Mouse (Mus musculus) adrenal gland (tissue): ENCODE measurements around the gene A630023A22Rik.

ENCODE experiments used
- intact Hi-C: fragments of 180-260 bp; cut with DNase I; formaldehyde crosslinking; loops from one replicate; pipeline ENCODE4 v1.15.1; 2025
- long read RNA-seq, 2 experiments: library from polyadenylated mRNA; unstranded; transcript quantifications; one replicate each; pipeline ENCODE4 v2.0.0; 2020; ENCODE audit warnings: borderline replicate concordance in 1 of 2; ENCODE audit not compliant: insufficient replicate concordance in 1 of 2

Gene A630023A22Rik
- long read RNA-seq, experiment 1, result 0 reads
- long read RNA-seq, experiment 2, result 0 reads

- intact Hi-C loops, result loop anchor here (10.0 kb wide), 1 partner anchor 148 kb away; the partner anchor contains the start of gene Rbp3
Measured at GRCm38 (mm10) chr14:34102601-34103000, at the start of gene A630023A22Rik. Gene A630023A22Rik, minus strand, starts transcription at chr14:34102754.

- intact Hi-C loops, result loop anchor here (5.0 kb wide), 1 partner anchor 75 kb away; no protein-coding TSS in a partner anchor
Measured at GRCm38 (mm10) chr14:34152342-34152741, 49.8 kb upstream of the A630023A22Rik start, which contains the start of gene Npy4r. Gene Npy4r, minus strand, starts transcription at chr14:34152489.

GRCm38 (mm10) chr14:34142915-34143314 is 40.4 kb upstream of the A630023A22Rik start:
- intact Hi-C loops, result no loop called here

GRCm38 (mm10) chr14:34142316-34142715 is 39.8 kb upstream of the A630023A22Rik start:
- intact Hi-C loops, result no loop called here

DNA sequence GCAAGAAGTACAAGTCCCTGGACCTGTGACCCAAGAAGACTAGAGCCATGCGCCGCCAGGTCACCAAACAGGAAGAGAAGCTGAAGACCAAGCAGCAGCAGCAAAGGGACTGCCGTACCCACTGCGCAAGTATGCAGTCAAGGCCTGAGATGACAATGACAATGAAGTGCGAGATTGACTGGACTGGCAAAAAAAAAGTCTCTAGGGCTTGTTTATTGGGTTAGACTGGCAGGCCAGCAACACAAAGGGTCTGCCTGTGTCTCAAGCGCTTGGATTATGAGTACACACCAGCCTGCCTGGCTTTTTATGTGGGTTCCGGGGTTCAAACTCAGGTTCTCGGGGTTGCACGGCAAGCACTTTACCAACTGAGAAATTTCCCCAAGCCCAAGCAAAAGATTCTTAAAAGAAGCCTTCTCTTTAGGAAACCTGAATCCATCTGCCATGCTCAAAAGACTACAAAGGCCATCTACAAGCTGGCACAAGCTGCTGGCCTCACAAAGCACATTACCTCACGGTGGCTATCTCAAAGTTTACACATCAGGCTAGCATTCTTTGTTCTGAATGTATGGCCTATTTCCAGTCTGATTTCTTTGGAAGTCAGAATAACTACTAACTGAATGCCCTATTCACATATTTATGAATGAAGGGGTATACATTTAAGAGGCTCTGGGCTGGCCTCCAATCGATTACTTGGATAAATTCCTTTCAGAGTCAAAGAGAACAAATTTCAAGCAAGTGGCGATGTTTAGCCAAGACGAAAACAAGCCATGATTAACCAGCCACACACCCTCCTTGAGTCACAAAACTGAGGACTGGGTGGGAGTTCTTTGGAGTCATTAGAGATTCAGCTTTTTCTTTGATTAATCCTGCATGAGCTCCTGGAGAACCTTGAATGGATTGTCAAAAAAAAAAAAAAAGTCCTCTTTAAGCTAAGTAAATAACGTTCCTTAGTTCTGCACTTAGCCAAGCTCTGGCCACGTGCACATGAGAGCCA is 37.4 kb upstream of the A630023A22Rik start:
- intact Hi-C loops, result no loop called here

DNA sequence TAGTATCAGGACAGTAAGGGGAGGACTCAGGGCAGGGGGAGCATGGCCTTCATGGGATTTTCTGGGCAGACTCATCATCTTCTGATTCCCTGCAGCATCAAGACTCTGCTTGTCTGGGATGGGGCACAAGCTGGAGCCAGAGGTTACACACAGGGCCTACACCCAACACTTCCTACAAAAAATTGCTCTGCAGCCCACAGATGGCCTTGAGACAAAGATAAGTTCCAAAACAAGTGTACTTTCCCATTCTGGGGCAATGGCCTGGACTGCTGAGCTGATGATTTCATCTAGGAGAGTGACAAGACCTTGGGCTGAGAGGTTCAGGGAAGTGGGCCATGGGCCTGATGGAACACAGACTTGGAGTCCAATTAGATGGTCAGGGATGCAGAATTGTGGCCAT is 32.8 kb upstream of the A630023A22Rik start:
- intact Hi-C loops, result no loop called here

- intact Hi-C loops, result no loop called here
Measured at GRCm38 (mm10) chr14:34131216-34131615, 28.7 kb upstream of the A630023A22Rik start.

DNA sequence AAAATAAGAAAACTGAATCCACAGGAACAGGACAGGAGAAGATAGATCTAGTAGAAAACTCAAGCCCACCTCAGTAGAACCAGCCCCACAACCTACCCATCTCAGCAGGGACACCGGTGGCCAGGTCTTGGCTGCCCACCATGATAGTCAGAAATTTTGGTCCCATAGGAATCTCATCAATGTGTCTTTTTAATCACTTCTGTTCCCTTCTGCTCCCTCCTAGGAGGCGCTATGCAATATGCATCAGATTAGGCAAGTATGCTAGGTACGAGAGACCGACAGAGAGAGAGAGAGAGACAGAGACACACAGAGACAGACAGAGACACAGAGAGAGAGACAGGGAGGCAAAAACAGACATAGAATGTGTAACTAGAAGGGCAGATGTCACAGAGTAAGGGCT is 19.1 kb upstream of the A630023A22Rik start:
- intact Hi-C loops, result no loop called here

GRCm38 (mm10) chr14:34120923-34121351 is 18.4 kb upstream of the A630023A22Rik start:
- intact Hi-C loops, result no loop called here

- intact Hi-C loops, result no loop called here
Measured at GRCm38 (mm10) chr14:34120016-34120910, 17.7 kb upstream of the A630023A22Rik start.

DNA sequence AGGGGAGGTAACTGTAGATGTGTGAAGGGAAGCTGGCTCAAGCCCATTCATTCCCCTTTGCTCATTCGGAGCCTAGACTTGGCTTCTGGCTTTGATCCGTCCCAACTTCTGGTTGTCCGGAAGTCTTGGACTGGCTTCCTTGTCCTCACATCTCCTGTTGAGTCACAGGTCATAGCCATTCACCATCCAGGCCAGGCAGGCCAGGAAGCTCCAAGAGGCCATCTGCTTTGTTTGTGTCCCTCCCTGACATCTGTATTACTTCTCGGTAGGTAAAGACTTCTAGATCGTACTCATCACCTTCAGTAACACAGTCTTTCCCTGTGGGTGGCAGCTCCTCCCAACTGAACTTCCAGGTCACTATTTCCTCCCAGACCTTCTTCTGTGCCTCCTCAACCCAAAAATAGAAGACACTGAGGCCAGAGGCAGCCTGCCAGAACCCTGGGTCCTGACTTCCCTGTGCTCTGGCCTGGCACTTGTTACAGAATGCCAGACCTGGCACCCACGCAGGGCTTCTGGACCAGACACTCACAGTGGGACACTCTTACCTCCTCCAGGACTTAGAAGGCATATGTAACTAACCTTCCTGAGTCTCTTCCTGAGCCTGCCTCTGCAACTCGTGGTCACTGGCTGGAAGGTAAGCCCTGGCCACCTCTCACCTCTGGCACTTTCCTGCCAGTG is 16.6 kb upstream of the A630023A22Rik start:
- intact Hi-C loops, result no loop called here

GRCm38 (mm10) chr14:34114311-34114710 is 11.8 kb upstream of the A630023A22Rik start:
- intact Hi-C loops, result no loop called here

GRCm38 (mm10) chr14:34107594-34107993 is 5.0 kb upstream of the A630023A22Rik start:
- intact Hi-C loops, result loop anchor here (10.0 kb wide), 1 partner anchor 153 kb away; the partner anchor contains the start of gene Rbp3

DNA sequence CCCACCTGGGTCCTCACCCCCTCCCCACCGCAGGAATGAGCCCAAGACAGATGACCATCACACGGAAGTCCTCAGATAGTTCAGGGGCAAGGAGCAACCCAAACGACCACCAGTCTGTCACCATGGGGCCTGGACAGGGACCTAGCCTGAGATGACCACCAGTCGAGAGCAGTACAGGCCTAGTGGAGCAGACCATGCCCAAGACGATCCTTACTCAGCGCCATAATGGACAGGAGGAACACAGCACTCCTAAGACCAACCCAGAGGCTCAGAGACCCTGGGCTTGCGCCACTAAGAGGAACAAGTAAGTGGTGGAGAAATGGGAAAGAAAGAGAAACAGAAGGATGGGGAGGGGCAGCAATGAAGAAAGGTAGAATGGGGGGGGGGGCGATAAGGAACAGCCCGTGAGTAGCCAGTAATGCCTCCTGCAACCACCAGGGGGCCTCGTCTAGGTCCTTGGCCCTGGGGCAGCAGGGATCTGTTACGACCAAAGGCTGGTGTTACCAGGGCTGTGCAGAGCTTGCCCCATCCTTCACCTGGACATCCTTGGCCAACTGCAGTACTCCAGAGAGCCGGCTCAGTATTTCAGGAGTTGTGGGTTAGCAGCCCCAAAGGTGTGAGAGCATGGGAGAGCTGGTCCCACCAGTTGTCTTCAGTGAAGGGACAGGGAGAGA is 4.0 kb upstream of the A630023A22Rik start:
- intact Hi-C loops, result loop anchor here (10.0 kb wide), 1 partner anchor 152 kb away; the partner anchor contains the start of gene Rbp3

DNA sequence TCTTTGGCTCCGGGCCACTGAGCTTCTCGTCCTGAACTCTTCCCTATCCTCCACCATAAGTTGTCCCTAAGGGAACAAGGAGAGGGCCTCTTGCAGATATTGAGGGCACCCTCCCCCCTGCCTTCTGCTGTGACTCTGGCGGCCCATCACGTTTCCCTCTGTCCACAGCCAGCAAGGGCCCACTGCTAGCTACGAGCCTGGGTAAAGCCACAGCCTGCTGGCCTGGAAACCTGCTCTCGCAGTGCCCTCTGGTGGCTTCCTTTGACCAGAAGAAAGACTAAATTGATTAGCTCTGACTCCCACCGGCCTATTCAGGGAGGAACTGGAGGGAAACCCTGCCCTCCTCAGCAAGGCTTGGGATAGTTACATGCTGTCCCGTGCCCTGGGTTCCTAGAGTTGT is 2.3 kb upstream of the A630023A22Rik start:
- intact Hi-C loops, result loop anchor here (1.0 to 10.0 kb wide), 3 partner anchors 25 to 150 kb away; partner anchors contain the start of gene Rbp3

- intact Hi-C loops, result loop anchor here (2.0 to 10.0 kb wide), 2 partner anchors 51 to 149 kb away; partner anchors contain the start of gene Rbp3
Measured at GRCm38 (mm10) chr14:34103855-34104254, 1.3 kb upstream of the A630023A22Rik start.

- intact Hi-C loops, result no loop called here
Measured at GRCm38 (mm10) chr14:34096161-34096560, 6.4 kb downstream of the A630023A22Rik start.

- intact Hi-C loops, result no loop called here
Measured at GRCm38 (mm10) chr14:34092856-34093255, 9.7 kb downstream of the A630023A22Rik start.

DNA sequence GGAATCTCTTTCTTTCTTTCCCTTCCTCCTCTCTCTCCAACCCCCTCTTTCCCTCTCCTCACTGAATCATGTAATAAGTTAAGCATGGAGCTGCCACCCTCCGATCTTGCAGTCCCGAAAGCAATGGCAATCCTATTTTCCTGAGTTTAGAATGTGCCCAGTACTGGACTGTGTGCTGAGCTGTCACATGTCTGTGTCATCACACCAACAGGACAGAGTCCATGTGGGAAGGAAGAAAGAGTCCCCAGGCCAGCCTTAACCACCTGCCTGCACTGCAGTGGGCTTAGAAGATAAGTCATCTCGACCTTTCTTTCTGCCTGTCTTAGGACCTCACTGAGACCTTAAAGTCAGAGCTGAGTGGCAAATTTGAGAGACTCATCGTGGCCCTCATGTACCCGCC is 11.1 kb downstream of the A630023A22Rik start:
- intact Hi-C loops, result no loop called here

DNA sequence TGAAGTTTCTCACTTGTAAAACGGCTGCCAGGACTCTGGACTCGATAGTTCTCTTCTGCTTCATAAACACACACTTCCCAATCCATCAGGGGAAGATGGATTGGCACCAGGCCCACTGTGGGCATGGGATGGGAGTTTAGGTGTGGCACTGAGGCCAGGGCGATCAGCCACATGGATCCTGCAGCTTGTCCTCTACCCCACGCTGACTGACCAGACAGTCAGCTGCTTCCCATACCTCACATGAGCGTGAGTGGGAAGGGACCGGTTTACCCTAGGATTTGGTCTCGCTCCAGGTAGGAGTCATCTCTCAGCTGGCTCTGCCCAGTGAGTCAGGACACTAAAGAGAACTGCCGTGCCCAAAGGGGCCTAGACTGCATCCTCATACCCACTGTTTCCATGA is 12.8 kb downstream of the A630023A22Rik start:
- intact Hi-C loops, result loop anchor here (10.0 kb wide), 2 partner anchors 275 to 305 kb away; no protein-coding TSS in a partner anchor
